Mouse (Mus musculus): Measurements from ENCODE around the gene Rsph9.

Gene Rsph9

GRCm38 (mm10) chr17:46143578-46144423, at the start of gene Rsph9:
Rsph9 (minus strand) TSS chr17:46144216.
- DNase-seq (ENCODE audit: low spot score) = peak; percentile 83

- no peak for DNase-seq (ENCODE audit: low spot score)
Measured at GRCm38 (mm10) chr17:46188829-46189228, 44.8 kb upstream of the Rsph9 start.

GRCm38 (mm10) chr17:46182273-46182672, 38.3 kb upstream of the Rsph9 start:
- DNase-seq (ENCODE audit: low spot score) = no peak

GRCm38 (mm10) chr17:46170538-46170937, 26.5 kb upstream of the Rsph9 start:
- DNase-seq (ENCODE audit: low spot score) = no peak

- no peak for DNase-seq (ENCODE audit: low spot score)
Measured at GRCm38 (mm10) chr17:46168768-46169167, 24.8 kb upstream of the Rsph9 start.

GRCm38 (mm10) chr17:46168318-46168717, 24.3 kb upstream of the Rsph9 start:
- no peak for DNase-seq (ENCODE audit: low spot score)

- DNase-seq (ENCODE audit: low spot score) = peak; percentile 42
Measured at GRCm38 (mm10) chr17:46167014-46167413, 23.0 kb upstream of the Rsph9 start.

GRCm38 (mm10) chr17:46166270-46166669, 22.3 kb upstream of the Rsph9 start:
- no peak for DNase-seq (ENCODE audit: low spot score)

GRCm38 (mm10) chr17:46165460-46165859, 21.4 kb upstream of the Rsph9 start:
- no peak for DNase-seq (ENCODE audit: low spot score)

- DNase-seq (ENCODE audit: low spot score) = no peak
Measured at GRCm38 (mm10) chr17:46164791-46165190, 20.8 kb upstream of the Rsph9 start.

- no peak for DNase-seq (ENCODE audit: low spot score)
Measured at GRCm38 (mm10) chr17:46164301-46164700, 20.3 kb upstream of the Rsph9 start.

GRCm38 (mm10) chr17:46162951-46163421, 19.0 kb upstream of the Rsph9 start:
- DNase-seq (ENCODE audit: low spot score) = no peak

- no peak for DNase-seq (ENCODE audit: low spot score)
Measured at GRCm38 (mm10) chr17:46162551-46162950, 18.5 kb upstream of the Rsph9 start.

GRCm38 (mm10) chr17:46161710-46162109, 17.7 kb upstream of the Rsph9 start:
- DNase-seq (ENCODE audit: low spot score) = no peak

GRCm38 (mm10) chr17:46161179-46161578, 17.2 kb upstream of the Rsph9 start:
- DNase-seq (ENCODE audit: low spot score) = no peak

- peak; percentile 90 for DNase-seq (ENCODE audit: low spot score)
Measured at GRCm38 (mm10) chr17:46160686-46161085, 16.7 kb upstream of the Rsph9 start, which contains the start of gene Gtpbp2. Gtpbp2 (plus strand) TSS chr17:46161032.

GRCm38 (mm10) chr17:46160090-46160662, 16.2 kb upstream of the Rsph9 start:
- peak; percentile 89 for DNase-seq (ENCODE audit: low spot score)

- no peak for DNase-seq (ENCODE audit: low spot score)
Measured at GRCm38 (mm10) chr17:46159236-46159635, 15.2 kb upstream of the Rsph9 start.

- no peak for DNase-seq (ENCODE audit: low spot score)
Measured at GRCm38 (mm10) chr17:46157131-46157530, 13.1 kb upstream of the Rsph9 start.

GRCm38 (mm10) chr17:46156680-46157079, 12.7 kb upstream of the Rsph9 start:
- no peak for DNase-seq (ENCODE audit: low spot score)

- DNase-seq (ENCODE audit: low spot score) = no peak
Measured at GRCm38 (mm10) chr17:46154336-46154735, 10.3 kb upstream of the Rsph9 start.

GRCm38 (mm10) chr17:46152847-46153782, 9.1 kb upstream of the Rsph9 start, which contains the start of gene Mad2l1bp:
Mad2l1bp (minus strand) TSS chr17:46153553.
- DNase-seq (ENCODE audit: low spot score) = peak; percentile 81

Data from ovary, postnatal 36 days (tissue).